Mouse (Mus musculus) bone marrow macrophage, adult 2 months (primary cell): ENCODE results near the gene Lrrtm3.

Source experiments
- CTCF ChIP-seq: IDR thresholded peaks from 2 replicates; pipeline ENCODE4 v1.5.1; 2012; ENCODE audit warnings: low read depth, mild to moderate bottlenecking, low read length, moderate library complexity
- POLR2A ChIP-seq: IDR thresholded peaks from 2 replicates; pipeline ENCODE4 v1.6.1; 2012; ENCODE audit warnings: mild to moderate bottlenecking, low read depth, low read length, borderline replicate concordance

- TF ChIP-seq POLR2A (no peak), CTCF (no peak)
Measured at GRCm38 (mm10) chr10:63945534-63945933, 144.5 kb downstream of the Lrrtm3 start.
